Mouse (Mus musculus) splenic B cell, adult 2 months (primary cell): Measurements from ENCODE around the gene Fbxo22.
A peak's percentile ranks its signal among the peaks of the same experiment; 100 is the strongest.

Experiments used
- DNase-seq: peaks from one replicate; pipeline ENCODE4 v3.0.0-alpha.2; 2011; ENCODE audit warnings: low read depth, low spot score
- H3K27me3 ChIP-seq: 2 replicates; pipeline ENCODE4 v1.6.1; 2012; ENCODE audit warnings: mild to moderate bottlenecking, low read length, moderate library complexity, mixed read lengths; ENCODE audit not compliant: control insufficient read depth, poor library complexity, insufficient read depth, severe bottlenecking
- H3K36me3 ChIP-seq: 2 replicates; pipeline ENCODE4 v1.6.1; 2012; ENCODE audit warnings: mild to moderate bottlenecking, low read length, moderate library complexity, mixed read lengths; ENCODE audit not compliant: control insufficient read depth, poor library complexity, insufficient read depth, severe bottlenecking

Fbxo22 gene

GRCm38 (mm10) chr9:55208790-55209481 lies at the start of gene Fbxo22:
Gene Fbxo22 (plus strand): TSS chr9:55208925.
- DNase-seq, result peak; percentile 81
- H3K27me3 ChIP-seq, result no peaks in the 10 kb centered on the region
- H3K36me3 ChIP-seq, result no peaks in the 10 kb centered on the region; the same call in 1 of the 2 replicates

DNA sequence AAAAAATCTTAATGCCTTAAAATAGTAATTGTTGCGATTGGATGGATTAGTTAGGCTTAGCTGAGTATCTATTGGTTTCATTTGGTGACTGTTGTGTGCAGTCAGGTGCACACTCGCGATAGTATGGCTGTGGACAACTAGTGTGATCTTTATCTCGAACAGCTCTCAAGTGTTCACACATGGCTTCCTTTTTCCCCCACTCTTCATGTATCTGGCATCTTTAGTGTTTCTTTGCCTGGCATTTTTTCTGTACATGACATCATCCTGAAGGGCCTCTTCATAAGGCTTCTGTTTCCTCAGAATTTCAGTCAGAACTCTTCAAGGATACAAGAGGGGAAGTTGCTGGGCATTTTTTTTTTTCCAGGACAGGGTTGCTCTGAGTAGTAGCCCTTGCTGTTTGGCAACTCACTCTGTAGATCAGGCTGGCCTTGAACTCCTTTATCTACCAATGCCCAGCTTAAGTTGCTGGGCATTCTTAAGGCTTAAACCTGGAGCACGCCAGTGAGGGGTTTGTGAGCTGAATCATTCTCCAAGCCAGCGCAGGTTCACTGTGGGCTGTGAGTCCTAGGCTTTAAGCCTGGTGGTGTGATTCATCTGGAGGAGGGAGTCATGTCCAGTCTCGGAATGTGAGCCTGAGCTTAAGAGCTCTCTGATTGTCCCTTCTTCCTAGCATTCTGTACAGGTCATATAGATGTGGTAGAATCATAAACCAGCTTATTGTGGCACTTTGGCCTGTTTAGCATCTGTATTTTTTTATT lies 37.9 kb upstream of the Fbxo22 start:
- no peak for DNase-seq
- peaks cover 2% of the 10 kb centered on the region; the same call in 1 of the 2 replicates for H3K36me3 ChIP-seq
- no peaks in the 10 kb centered on the region for H3K27me3 ChIP-seq

GRCm38 (mm10) chr9:55172195-55172685 lies 36.5 kb upstream of the Fbxo22 start:
- peak; percentile 15 for DNase-seq
- Histone ChIP-seq H3K27me3 (no peaks in the 10 kb centered on the region), H3K36me3 (peaks cover 5% of the 10 kb centered on the region; the same call in 1 of the 2 replicates)

GRCm38 (mm10) chr9:55174235-55174634 lies 34.5 kb upstream of the Fbxo22 start:
- Histone ChIP-seq H3K27me3 (no peaks in the 10 kb centered on the region), H3K36me3 (peaks cover 5% of the 10 kb centered on the region; the same call in 1 of the 2 replicates)
- DNase-seq, result no peak

GRCm38 (mm10) chr9:55195876-55196275 lies 12.8 kb upstream of the Fbxo22 start:
- DNase-seq, result no peak
- Histone ChIP-seq H3K36me3 (0 out of 2 replicates have a peak, but pooled peaks cover 1% of the 10 kb centered on the region), H3K27me3 (no peaks in the 10 kb centered on the region)

GRCm38 (mm10) chr9:55198260-55198659 lies 10.5 kb upstream of the Fbxo22 start:
- 0 out of 2 replicates have a peak, but pooled peaks cover 1% of the 10 kb centered on the region for H3K36me3 ChIP-seq
- no peak for DNase-seq
- H3K27me3 ChIP-seq, result no peaks in the 10 kb centered on the region

DNA sequence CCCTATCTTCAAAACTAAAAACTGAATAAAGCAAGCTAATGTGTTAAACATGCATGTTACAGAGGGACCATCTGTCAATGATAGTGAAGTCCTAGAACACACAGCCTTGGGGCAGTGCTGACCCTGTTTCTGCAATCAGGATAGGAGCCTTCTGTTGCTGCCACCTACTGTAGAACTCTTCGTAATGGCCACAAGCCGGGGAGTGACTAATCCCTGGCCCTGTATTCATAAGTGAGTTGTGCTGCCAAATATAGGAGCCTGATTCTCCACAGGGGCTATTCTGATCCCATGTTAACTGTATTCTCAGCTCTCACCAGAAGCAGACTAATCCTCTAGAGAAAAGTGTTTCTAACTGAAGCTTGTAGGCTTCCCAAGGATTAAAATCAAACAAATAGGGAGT lies 9.4 kb upstream of the Fbxo22 start:
- Histone ChIP-seq H3K36me3 (0 out of 2 replicates have a peak, but pooled peaks cover 1% of the 10 kb centered on the region), H3K27me3 (no peaks in the 10 kb centered on the region)
- DNase-seq, result no peak

- Histone ChIP-seq H3K36me3 (no peaks in the 10 kb centered on the region), H3K27me3 (no peaks in the 10 kb centered on the region)
- DNase-seq, result peak; percentile 4
Observed at GRCm38 (mm10) chr9:55208458-55208789, 301 bp upstream of the Fbxo22 start.

DNA sequence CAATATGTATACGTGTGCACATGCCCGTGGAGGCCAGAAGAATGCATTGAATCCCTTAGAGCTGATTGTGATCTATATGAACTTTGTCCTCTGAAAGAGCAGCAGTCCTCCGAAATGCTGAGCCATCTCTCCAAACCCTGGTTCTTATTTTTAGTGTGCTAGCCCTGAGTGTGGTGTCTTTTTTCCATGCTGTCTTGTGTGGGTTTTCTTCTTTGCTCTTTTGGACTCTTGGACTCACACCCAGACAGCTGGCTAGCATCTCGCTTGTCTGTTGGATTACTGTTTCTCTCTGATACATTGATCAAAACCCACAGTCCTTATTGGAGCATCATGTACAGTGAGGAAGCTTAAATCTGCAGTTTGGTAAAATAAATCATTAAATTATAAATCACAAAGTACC lies 2.9 kb downstream of the Fbxo22 start:
- Histone ChIP-seq H3K27me3 (no peaks in the 10 kb centered on the region), H3K36me3 (peaks cover 7% of the 10 kb centered on the region)
- no peak for DNase-seq

GRCm38 (mm10) chr9:55213396-55213795 lies 4.7 kb downstream of the Fbxo22 start:
- DNase-seq, result no peak
- peaks cover 13% of the 10 kb centered on the region for H3K36me3 ChIP-seq
- no peaks in the 10 kb centered on the region for H3K27me3 ChIP-seq

DNA sequence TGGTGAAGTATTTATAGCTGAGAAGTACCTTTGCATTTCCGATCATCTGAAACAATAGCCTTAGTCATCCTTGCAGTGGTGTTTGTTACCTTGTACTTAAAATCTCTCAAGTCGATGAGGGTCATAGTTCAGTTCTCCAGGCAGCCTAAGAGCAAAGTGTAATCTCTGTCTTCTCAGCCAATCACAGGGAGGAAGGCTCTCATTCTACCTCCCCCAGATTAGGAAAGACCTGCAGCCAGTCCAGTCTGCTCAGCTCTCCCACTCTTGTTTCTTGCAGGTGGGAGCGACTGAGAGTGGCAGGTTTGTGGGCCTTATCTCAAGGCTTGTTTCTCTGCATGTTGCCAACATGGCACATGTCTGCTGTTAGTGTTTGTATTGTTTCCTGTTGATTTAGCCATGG lies 6.3 kb downstream of the Fbxo22 start:
- Histone ChIP-seq H3K27me3 (no peaks in the 10 kb centered on the region), H3K36me3 (peaks cover 15% of the 10 kb centered on the region)
- DNase-seq, result no peak

DNA sequence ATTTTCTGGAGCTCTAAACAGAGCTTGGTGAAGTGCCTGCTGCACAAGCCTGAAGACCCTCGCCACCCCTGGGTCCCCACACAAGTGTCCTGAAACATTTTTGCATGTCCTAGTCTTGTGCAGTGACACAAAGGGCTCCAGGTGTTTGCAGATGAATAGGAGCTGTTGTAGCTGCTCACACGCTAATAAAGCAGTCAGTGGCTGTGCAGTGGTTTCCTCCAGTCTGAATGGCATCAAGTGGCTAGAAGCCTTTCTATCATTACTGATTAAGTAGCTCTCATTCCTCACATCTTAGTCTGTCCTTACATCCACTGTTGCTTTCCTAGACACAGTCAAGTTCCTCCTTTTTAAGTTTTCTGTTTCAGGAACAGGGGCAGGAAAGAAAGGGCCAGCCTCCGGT lies 6.9 kb downstream of the Fbxo22 start:
- Histone ChIP-seq H3K27me3 (no peaks in the 10 kb centered on the region), H3K36me3 (peaks cover 16% of the 10 kb centered on the region)
- DNase-seq, result no peak

DNA sequence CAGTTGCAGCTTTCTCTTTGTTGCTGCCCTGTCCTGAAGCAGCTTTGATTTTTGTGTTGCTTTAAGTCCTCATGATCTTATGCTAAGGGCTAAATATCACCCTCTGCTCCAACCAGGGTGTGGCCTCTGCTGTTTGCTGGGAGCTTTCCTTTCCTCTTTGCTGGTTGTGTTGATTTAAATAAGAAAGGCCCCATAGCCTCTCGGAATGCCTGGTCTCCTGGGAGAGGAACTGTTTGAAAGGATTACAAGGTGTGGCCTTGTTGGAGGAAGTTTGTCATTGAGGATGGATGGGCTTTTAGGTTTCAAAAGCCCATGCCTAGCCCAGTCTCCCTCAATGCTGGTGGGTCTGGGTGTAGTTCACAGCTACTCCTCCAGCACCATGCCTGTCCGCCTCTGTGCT lies 7.4 kb downstream of the Fbxo22 start:
- DNase-seq, result no peak
- Histone ChIP-seq H3K27me3 (no peaks in the 10 kb centered on the region), H3K36me3 (peaks cover 19% of the 10 kb centered on the region)

DNA sequence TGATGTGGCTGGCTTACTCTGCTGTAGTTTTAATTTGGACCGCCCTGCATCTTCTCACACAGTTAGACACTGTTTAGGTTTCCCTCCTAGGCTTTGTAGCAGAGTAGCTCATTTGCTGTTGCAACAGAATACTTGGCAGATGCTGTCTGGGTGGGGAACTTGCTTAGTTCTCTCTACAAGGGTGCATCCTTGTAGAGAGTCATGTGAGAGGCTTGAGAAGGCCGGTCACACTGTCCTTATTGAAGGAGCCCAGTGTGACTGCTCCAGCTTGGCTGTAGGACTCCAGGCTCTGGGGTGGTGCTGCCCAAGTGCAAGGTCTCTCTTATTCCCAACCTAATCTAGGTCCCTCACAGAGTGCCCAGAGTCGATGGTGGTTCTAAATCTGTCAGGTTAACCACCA lies 8.7 kb downstream of the Fbxo22 start:
- H3K36me3 ChIP-seq, result peaks cover 20% of the 10 kb centered on the region

DNA sequence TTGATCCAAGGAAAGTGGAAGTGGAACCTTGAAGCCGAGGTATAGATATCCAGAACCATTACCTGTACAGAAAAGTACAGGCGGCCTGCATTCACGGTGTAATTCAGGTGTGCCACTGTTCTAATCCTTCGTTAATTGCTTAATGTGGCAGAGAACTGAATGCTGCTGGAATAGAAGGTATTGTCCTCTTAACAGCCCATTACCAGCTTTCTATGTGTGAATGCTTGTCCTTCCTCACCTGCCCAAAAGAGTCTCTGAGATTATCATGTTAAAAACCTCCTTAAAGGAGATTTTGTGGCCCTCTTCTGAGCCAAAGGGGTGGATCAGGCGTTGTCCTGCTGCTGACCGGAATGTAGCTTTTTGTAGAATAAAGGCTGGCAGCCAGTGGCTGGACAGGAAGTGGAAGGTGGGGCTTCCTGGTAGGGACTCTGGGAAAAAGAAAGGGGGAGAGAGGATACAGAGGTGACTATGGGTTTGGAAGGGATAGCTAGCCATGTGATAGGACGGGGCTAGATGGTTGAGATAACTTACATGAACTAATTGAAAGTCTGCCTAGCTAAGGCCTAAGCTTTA lies 16.5 kb downstream of the Fbxo22 start:
- H3K36me3 ChIP-seq, result peaks cover 9% of the 10 kb centered on the region
- DNase-seq, result no peak
- no peaks in the 10 kb centered on the region for H3K27me3 ChIP-seq

More for the DNA sequence above, 8.7 kb downstream of the Fbxo22 start:
- no peaks in the 10 kb centered on the region for H3K27me3 ChIP-seq
- no peak for DNase-seq
